Mouse (Mus musculus): ENCODE results near the gene Rapgef6.

DNA sequence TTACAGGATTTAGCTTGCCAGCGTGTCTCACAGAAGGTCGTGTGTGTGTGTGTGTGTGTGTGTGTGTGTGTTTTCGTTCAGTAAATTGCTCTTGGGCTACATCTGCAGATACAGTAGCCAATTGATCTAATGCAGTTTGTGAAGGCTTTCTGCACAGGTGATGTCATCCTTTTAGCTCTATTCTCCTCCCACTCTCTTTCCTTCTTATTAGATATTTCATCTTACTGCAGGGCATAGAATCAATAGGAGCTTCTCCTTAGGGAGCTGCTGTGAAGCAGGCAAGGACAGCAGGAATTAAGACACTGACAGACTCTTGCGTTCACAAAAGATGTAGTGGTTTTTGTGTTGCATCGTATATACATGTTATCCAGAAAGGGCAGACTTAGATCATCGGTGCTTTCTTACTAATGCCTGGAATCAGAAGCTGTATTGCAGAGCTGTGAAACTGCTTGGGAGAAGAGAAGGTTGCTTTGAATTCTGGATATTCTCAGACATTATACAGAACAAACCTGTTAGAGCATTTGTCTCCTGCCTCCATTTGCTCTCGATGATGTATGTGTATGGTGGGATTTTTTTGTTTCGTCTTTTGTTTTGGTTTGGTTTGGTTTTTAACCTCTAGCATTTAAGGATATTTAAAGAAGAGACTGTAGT, 73.4 kb downstream of the Rapgef6 start:
- TF ChIP-seq POLR2A (IDR thresholded peaks at IDR 0.05; ENCODE audit: low read depth, low read length) (no peak), CTCF (IDR thresholded peaks at IDR 0.05; ENCODE audit: extremely low read depth, insufficient read length, insufficient replicate concordance, low read depth, low read length) (no peak)

Measured in small intestine, adult 2 months (tissue).